Mouse (Mus musculus) left cerebral cortex, postnatal 36 days (tissue): ENCODE data around the gene H2-Ke6. TPM values are rescaled to one million over a fixed set of nuclear protein-coding genes. Genes with fewer than 3 reads are reported as not detected.

Experiments used
- DNase-seq, 2 experiments: peaks; one replicate each; pipeline ENCODE4 v3.0.0; 2021 to 2022; ENCODE audit warnings: low spot score in 2 of 2, mixed read lengths in 1 of 2
- intact Hi-C: fragments of 180-260 bp; cut with DNase I; formaldehyde crosslinking; loops from one replicate; pipeline ENCODE4 v1.15.1; 2025
- total RNA-seq, 2 experiments: library from RNA; stranded (reverse); gene quantifications; 2 replicates each; pipeline ENCODE4 v1.2.3; 2021

H2-Ke6 gene
- total RNA-seq, 2 experiments from 2014 or later = 35.7 to 36.6 TPM

- peak; percentile 98 to 99 for DNase-seq
- intact Hi-C loops = loop anchor here (1.0 to 10.0 kb wide), 2 partner anchors 88 to 563 kb away; partner anchors contain the start of genes Ager, H2-DMa and Pbx2
Measured at GRCm38 (mm10) chr17:34031465-34032173, 3.8 kb upstream of the H2-Ke6 start, which contains the start of the genes Slc39a7 and Rxrb. Slc39a7 (minus strand) TSS chr17:34031682. Rxrb (plus strand) TSS chr17:34031812.

- intact Hi-C loops = loop anchor here (1.0 to 10.0 kb wide), 2 partner anchors 88 to 564 kb away; partner anchors contain the start of genes Ager, H2-DMa and Pbx2
- DNase-seq = no peak
Measured at GRCm38 (mm10) chr17:34030861-34031326, 3.0 kb upstream of the H2-Ke6 start.

GRCm38 (mm10) chr17:34029890-34030595 is 2.2 kb upstream of the H2-Ke6 start:
- intact Hi-C loops = loop anchor here (10.0 kb wide), 1 partner anchor 565 kb away; the partner anchor contains the start of genes Ager and Pbx2

GRCm38 (mm10) chr17:34029150-34029889 is 1.5 kb upstream of the H2-Ke6 start:
- no peak for DNase-seq
- intact Hi-C loops = no loop called here

More at GRCm38 (mm10) chr17:34029890-34030595, 2.2 kb upstream of the H2-Ke6 start:
- peak in 1 of 2 experiments; percentile 4 for DNase-seq

GRCm38 (mm10) chr17:34028501-34029149 is 765 bp upstream of the H2-Ke6 start:
- no peak for DNase-seq
- intact Hi-C loops = no loop called here

- DNase-seq = no peak
- intact Hi-C loops = no loop called here
Measured at GRCm38 (mm10) chr17:34026917-34027655, 774 bp downstream of the H2-Ke6 start.

- intact Hi-C loops = no loop called here
- no peak for DNase-seq
Measured at GRCm38 (mm10) chr17:34026221-34026620, 1.6 kb downstream of the H2-Ke6 start.

- no peak for DNase-seq
- intact Hi-C loops = no loop called here
Measured at GRCm38 (mm10) chr17:34025756-34026151, 2.1 kb downstream of the H2-Ke6 start.

GRCm38 (mm10) chr17:34024861-34025755 is 2.8 kb downstream of the H2-Ke6 start:
- DNase-seq = no peak
- intact Hi-C loops = no loop called here

- peak; percentile 91 to 93 for DNase-seq
- intact Hi-C loops = no loop called here
Measured at GRCm38 (mm10) chr17:34024317-34024821, 3.5 kb downstream of the H2-Ke6 start, which contains the start of gene Ring1. Ring1 (minus strand) TSS chr17:34024680.

- no peak for DNase-seq
- intact Hi-C loops = no loop called here
Measured at GRCm38 (mm10) chr17:34023678-34024077, 4.2 kb downstream of the H2-Ke6 start.

- intact Hi-C loops = no loop called here
- DNase-seq = no peak
Measured at GRCm38 (mm10) chr17:34022987-34023386, 4.9 kb downstream of the H2-Ke6 start.

GRCm38 (mm10) chr17:34022414-34022783 is 5.5 kb downstream of the H2-Ke6 start:
- intact Hi-C loops = no loop called here
- no peak for DNase-seq

GRCm38 (mm10) chr17:34021539-34022413 is 6.1 kb downstream of the H2-Ke6 start:
- no peak for DNase-seq
- intact Hi-C loops = loop anchor here (1.0 kb wide), 1 partner anchor 63 kb away; no protein-coding TSS in a partner anchor

GRCm38 (mm10) chr17:34013436-34013835 is 14.4 kb downstream of the H2-Ke6 start:
- DNase-seq = no peak
- intact Hi-C loops = no loop called here

GRCm38 (mm10) chr17:34010156-34010555 is 17.7 kb downstream of the H2-Ke6 start:
- intact Hi-C loops = no loop called here
- DNase-seq = no peak
